Mouse (Mus musculus) layer of hippocampus, postnatal 10 days (tissue): ENCODE measurements around the gene Rbbp8nl. TPM values are rescaled to one million over a fixed set of nuclear protein-coding genes. Genes with fewer than 3 reads are reported as not detected.

Experiments used
- DNase-seq, 2 experiments: peaks; one replicate each; pipeline ENCODE4 v3.0.0; 2021; ENCODE audit warnings: low spot score in 2 of 2
- long read RNA-seq: library from polyadenylated mRNA; stranded (forward); transcript quantifications from one replicate; pipeline ENCODE4 v2.0.0, GENCODE M21; 2023
- total RNA-seq, 2 experiments: library from RNA; stranded (reverse); gene quantifications; 2 replicates each; pipeline ENCODE4 v1.2.3; 2021

Gene Rbbp8nl
- not detected for total RNA-seq
- long read RNA-seq: 0 reads

DNA sequence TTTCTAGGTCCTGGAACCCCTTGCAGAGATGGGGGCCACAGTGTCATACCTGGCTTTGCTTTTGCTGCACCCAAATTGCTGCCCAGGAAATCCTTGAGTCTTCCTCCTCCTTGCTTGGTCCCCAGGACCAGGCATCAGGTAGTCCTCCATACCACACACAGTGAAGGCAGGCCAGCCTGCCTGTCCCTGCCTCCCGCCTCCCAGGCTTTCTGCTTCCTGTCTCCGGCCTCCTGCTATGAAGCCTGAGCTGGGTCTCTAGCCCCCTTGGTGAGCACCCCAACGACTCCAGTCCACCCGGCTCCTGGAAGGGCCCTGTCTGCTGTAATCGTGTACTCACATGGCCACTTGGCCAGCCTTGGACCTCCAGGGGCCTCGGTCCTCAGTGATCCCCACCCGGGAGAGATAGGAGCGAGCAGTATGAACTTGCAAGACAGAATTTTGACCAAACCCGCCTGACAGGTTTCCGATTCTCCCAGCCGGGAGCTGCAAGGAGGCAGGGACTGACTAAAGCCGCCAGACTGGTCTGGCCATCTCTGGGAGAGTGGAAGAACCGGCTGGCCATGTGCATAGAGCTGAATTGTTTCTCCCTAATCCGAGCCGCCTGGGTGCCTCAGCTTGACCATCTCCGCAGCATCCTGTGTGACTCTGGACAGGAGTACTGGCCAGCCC lies at the start of gene Rbbp8nl:
TSS of gene Rbbp8nl (minus strand) at position 440 of the 669 bp plus-strand sequence.
- no peak for DNase-seq

DNA sequence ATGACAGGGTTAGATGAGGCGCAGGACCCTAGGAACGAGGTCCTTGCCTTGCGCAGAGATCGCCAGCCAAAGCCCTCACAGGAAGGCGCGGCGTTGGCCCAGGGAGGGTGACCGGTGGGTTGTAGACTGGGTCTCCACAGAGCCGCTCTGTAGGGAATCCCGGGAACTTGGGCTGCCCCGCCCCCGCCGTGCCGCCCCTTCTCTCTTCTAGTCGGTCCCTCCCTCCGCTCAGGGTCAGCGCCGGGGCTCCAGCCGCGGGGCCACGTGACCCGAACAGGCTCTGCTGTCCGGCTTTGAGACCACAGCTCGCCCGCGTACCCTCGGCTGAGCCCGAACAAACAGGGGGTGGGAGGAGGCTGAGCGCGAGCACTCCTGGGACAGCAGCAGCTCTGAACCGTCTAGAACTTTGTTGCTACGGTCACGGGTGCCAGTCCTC lies 44.9 kb upstream of the Rbbp8nl start, which contains the start of gene Gata5:
TSS of gene Gata5 (minus strand) at position 149 of the 436 bp plus-strand sequence.
- DNase-seq: no peak

DNA sequence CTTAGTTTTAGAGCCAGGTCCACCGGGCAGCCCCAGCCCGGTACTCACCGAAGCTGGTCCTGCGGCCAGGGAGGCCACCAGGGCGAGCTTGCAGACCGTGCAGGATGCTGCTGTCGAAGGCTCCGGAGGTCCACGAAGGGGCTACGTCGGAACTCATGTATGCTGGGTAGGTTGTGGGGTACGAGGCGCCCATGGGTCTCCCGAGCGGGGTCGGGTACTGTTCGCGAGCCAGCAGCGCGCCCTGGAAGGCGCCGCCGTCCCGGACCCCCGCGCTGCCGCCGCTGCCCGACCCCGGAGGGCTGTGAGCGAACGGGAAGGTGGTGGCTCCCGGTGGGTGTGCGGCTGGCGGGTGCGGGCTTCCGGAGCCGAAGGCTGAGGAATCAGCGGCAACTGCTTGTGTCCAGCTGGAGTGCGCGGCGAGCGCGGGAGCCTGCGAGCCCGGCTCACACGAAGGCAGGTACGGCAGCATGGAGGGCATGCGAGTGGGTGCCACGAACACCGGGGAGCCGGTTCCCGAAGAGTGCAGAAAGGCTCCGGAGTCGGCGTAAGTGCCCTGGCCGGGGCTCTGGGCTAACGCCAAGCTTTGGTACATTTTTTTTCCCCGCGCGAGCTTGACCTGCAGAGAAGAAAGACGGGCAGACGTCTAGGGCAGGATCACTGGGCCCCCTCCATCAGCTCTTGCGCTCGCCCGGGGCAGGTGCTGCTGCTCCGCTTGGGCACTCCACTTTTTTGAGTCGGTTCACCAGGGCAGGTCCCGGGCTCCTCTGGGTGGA lies 44.3 kb upstream of the Rbbp8nl start:
- DNase-seq: no peak

DNA sequence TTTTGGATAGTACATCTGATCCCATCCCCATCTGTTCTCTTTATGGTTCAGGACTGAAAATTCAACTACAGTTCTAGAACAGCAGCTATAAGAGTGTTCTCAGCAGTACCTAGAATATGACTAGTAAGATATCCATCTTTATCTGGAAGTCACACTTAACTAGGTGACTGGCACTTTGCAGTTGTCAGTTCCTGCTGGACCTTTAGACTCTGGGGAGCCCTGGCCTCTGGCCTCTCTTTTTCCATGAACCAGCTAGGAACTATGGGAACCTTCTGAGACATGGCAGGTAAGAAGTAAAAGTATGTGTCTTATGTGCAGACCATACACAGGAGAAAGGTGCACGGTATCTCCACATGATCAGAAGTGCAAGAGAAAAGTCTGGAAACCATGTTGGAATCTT lies 39.8 kb upstream of the Rbbp8nl start:
- DNase-seq: no peak

DNA sequence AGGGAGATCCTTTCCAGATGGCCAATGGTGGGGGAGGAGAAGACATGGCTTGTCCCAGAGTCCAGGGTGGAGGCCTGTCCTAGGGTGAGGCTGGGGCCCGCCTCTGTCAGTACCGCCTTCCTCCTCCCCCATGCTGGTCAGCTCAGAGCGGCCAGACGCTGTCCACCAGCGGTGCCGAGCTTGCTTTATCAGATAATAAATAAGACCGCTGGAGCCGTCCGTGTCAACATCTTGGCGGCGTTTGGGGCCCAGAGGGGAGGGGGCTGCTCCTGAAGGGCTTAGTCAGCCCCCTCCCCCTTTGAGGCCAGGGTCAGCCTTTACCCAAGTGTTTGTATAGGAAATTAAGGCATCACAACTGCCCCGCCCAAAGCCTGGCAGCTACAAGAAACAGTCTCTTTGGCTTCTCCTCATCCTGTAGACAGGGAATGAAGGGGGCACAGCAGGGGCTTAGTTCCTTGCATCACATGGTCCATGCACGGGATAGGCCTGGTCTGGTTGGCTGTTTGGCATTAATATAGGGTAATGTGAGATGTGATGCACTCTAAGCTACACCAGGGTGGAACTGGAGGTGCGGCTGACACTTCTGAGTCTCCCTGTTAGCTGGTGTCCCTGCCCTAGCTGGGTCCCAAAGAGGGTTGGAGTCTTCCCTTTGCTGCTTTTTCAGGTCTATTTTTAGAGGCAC lies 33.1 kb upstream of the Rbbp8nl start:
- DNase-seq: no peak

DNA sequence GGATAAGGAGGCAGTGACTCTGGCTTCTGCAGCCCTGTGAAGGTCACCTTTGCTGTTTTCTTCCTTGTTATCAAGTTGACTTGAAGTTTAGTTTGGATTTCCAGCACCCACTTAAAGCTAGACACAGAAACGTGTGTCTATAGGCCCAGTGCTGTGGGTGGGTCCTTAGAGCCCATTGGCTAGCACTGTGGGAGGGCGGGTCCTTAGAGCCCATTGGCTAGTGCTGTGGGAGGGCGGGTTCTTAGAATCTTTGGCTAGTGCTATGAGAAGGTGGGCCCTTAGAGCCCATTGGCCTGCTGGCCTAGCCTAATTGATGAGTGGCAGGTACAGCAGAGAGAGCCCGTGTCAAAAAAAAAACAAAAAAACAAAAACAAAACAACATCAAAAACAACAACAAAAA lies 30.5 kb upstream of the Rbbp8nl start:
- DNase-seq: no peak

DNA sequence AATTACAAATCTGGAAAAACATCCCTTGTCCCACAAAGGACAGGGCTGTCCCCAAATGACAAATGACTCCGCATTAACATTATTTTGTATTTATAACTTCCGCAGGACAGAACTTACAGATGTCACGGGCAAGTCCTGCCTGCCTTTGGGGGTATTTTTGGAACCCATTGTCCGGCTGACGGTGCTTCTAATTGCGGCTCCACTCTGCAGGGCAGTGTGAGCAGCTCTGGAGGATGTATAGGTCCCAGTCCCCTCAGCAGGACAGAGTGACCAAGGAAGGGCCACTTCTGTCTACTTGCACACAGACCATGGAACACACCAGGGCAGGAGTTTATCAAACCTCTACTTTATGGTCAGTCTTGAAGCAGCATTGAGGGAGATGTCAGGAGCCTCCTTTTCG lies 27.9 kb upstream of the Rbbp8nl start:
- no peak for DNase-seq

DNA sequence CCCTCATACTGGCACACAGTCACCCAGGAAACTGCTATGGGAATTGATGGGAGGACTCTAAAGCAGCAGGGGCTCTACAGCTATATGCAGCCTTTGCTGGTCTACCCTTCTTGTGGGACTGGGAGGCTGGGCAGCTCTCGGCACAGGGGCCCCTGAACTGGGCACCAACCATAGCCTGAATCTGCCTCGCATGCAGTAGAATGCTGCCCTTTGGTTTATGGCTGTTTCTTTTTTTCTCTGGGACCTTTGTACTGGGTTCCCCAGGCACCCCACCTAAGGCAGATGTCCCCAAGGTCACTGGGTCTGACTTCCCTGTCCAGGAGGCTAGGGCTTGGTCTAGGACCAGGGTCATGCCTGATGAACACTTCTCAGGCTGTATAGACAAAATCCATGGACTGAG lies 24.6 kb upstream of the Rbbp8nl start:
- no peak for DNase-seq

DNA sequence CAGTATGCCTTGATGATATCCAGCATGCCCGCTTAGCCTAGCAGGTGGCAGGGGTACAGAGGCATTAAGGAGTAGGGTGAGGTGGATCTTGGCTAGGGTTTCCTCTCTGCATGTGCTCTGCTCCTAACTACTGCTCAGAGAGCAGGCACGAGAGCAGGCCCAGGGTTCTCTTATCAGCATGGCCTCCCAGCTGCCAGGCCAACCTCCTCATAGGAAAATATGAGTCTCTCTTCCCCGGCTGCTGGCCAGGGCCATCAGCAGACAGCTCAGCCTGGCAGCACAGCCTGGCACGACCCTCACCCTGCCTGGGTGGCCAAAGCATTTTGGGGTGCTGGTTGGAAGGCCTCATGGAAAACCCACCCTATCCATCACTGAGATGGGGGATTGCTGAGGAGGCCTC lies 21.5 kb upstream of the Rbbp8nl start:
- DNase-seq: no peak

DNA sequence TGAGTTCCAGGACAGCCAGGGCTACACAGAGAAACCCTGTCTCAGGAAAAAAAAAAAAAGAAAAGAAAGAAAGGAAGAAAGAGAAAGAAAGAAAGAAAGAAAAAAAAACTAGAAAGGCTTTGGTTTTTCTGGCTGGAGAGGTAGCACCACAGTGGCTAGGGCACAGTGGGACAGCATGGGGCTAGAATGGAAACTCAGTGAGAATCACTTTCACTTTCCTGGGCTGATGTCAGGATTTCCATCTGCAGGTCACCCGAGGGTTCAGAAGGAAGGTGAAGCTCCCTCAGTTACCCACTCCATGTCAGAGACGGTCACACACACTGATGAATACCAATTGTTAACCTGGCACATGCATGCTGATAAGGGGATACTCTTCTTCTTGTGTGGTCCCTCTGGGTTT lies 18.0 kb upstream of the Rbbp8nl start:
- DNase-seq: no peak

DNA sequence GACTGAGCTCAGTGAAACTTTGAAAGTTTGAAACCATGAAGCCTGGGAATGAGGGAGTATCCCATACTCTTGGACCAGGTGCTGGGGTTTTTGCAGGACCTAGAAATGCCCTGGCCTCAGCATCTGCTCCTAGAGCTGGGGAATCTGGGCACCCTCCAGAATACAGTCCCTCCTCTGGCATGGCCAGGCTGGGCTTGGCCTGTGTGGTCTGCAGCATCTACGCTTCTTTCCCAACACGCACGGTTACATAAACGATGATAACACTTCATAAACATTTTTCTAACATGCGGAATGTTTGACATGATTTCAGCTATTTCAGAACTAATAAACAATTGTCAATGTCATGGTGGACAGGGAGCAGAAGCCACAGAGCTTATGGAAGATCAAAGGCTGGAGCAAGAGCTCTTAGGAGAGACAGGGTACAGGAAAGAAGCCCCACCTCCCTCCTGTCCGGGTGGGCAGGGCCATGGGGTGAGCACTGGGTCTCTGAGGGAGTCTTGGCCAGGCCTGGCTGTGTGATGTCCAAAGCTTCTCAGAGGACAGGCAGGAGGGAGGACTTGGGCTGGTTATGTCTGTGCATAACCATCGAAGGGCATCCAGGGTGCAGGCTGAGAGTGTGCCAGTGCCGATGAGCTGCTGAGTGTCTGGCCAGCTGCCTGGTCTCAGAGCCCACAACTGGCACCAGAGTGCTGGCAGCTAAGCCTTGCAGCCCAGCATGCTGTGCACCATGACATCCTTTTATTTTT lies 16.9 kb upstream of the Rbbp8nl start:
- peak; percentile 32 to 54 for DNase-seq

DNA sequence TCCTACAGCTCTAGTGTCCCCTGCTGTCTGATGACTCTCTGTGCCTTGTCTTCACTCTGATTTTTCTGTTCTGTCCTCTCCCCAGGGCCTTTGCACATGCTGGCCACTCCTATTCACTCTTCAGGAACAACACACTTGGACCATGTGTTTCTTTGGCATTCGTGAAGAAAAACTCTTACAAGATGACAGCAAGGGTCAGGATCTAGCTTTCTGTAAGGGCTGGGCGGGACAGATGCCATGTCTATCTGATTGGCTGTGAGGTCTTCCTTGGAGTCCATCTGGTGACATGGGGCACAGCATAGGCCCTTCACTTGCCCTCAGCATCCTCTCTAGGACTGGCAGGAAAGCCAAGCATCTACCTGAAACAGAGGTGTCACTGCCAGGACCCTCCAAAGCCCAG lies 16.3 kb upstream of the Rbbp8nl start:
- no peak for DNase-seq

DNA sequence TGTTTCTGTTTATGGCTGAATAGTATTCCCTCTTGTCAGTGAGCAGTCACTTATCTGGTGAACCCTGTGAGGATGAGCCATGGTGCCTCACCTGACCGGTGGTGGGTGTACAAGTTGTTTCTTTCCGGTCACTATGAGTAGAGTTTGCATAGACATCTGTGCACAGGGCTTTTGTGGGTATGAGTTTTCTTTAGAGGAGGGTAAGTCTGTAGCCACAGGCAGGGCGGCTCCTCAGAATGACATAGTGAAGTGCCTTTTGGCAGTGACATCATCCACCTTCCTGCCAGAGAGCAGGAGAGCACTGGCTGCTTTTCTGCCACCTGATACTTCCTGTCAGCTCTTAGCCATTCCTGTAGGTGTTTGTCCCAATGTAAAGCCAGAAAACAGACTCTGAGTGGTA lies 15.8 kb upstream of the Rbbp8nl start:
- DNase-seq: no peak

DNA sequence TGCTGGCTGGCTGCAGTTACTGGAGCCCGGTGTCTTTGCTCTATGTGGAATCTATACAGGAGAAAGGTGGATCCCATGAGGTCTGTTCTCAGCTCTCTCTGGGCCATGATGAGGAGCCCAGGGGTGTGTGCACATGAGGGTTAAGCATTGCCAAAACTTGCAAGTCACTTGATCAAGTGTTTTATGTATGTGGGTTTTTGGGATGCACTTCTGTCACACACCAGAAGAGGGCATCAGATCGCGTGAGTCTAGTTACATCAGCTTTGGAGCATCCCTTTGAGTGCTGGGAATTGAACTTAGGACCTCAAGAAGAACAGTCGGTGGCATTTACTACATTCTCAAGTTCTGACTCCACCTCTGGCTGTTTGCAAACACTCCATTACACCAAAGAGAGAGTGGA lies 14.9 kb upstream of the Rbbp8nl start:
- DNase-seq: no peak

DNA sequence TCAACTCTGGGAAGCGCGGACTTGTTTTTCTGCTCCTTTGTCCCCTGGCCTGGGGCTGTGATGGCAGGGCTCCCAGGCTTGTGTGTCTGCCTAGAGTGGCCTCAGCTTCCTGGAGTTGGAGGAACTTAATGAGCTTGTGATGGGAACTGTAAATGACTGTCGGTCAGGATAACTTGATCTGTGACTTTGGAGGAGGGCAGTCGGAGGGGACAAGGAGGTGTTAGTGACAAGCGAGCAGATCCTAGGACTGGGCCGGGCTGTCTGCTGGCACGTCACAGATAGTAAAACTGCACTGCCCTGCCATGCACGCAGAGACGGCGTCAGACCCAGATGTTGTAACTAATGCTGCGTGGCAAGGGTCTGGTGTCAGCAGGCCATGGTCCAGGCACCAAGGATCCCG lies 13.8 kb upstream of the Rbbp8nl start:
- no peak for DNase-seq

DNA sequence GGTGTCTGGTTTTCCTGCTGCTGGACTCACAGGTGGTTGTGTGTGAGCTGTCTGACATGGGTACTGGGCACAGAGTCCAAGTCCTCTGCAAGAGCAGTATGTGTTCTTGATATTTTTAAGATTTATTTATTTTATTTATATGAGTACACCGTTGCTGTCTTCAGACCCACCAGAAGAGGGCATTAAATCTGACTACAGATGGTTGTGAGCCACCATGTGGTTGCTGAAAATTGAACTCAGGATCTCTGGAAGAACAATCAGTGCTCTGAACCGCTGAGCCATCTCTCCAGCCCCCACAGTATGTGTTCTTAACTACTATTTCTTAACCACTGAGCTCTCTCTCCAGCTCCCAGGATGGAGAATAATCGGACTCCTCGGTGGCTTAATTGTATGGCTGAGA lies 12.5 kb upstream of the Rbbp8nl start:
- no peak for DNase-seq

DNA sequence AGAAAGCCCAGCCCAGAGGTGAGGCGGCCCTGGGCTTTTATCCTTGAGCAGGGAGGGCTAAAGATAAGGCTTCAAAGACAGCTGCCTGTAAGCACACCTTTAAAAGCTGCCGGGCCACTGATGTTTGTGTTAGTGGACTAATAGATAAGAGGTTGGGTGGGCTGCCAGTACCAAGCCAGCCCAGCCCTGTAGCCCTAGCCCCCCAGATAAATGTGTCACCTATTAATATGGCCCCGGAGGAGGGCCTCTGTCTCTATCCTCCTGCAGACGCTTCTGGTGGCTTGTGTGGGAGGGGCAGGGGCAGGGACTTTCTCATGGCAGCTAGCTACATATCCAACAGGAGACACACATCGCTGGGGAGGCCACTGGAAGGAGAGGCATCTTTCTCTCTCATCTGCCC lies 11.1 kb upstream of the Rbbp8nl start:
- DNase-seq: no peak

DNA sequence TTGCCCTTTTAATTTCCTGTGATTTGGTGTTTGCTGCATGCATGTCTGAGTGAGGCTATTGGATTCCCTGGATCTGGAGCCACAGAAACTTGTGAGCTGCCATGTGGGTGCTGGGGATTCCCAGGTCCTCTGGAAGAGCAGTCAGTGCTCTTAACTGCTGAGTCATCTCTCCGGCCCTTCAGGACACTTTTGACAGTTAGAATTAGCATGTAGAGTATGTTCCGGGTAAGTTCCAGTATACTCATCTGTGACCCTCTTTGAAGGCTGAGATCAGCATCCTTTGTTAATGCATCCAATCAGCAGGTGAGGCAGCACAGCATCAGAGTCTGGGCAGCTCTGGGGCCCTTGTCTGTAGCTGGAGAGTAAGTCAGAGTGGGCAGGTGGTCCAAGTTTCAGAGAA lies 10.6 kb upstream of the Rbbp8nl start:
- DNase-seq: no peak

DNA sequence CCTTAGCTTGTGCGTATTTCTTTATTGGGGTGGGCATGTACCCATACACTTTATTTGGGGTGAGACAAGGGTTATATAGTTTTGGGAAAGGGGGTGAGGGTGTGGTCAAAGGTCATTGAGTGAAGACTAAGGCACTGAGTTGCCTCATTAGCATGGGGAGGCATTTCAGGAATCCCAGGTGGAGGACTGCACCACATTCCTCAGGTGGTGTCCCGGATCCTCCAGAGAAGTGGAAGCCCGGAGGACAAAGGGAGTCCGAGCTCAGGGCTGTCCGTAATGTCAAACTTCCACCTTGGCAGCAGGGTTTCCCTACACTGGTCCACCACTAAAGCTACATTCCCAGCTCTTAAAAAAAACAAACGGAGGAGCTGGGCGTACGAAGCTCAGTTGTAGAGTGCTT lies 3.2 kb upstream of the Rbbp8nl start:
- no peak for DNase-seq

DNA sequence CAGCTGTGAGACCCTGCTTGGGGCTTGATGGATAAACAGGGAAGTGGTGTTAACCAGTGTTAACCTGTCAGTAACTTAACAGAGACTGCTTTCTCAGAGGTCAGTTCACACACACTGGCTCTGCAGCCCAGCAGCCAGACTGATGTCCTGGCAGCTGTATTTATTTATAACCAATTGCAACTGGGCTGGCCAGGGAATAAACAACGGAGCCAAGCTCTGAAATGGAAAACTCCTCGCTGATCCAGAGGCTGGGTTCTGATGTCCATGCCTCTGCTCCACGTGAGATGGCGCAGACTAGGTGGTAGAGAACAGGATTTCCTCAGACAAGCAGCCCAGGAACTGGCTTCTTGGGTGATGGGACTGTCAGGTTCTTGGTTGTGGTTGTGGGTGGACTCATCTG lies 2.3 kb upstream of the Rbbp8nl start:
- no peak for DNase-seq

DNA sequence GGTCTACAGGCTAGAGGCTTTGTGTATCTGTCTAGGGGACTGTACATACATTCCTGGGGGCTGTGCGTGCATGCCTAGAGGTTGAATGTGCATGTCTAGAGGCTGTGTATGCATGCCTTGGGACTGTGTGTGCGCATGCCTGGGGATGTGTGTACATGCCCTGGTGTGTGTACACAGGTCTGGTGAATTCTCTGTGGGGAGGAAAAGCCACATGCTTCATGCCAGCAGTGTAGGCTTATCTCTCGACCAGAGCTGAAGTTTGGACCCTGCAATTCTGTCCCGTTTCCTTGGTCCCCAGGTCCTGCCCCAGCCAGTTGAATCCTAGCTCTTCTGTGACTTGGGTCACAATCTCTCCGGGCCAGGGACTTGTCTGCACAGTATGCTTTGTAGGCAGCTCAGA lies 1.9 kb upstream of the Rbbp8nl start:
- DNase-seq: no peak

DNA sequence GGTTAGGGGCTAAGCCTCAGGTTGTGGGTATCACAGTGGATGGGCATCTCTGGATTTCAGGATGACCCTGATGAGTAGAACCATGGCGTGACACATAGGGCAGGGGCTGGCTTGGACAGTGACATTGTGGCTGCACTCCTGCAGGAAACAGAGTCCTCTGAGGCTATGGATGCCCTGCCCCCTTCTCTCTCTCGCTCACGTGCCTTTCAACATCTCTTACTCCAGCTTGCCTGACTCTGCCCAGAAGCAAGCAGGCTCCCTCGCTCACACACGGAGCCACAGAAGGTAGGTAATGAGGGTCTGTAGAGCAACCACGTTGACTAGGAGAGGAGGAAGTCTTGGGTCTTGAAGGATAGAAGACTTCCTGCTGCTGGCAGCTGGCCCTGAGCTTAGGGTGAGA lies 824 bp upstream of the Rbbp8nl start:
- DNase-seq: no peak
